Mouse (Mus musculus) megakaryocyte, embryonic 14.5 days (primary cell): ENCODE measurements at regions not wholly inside any gene's neighbourhood (a gene's known extent, or its start where the extent isn't known, plus 50 kb on each side); places are given as distances from the start of the nearest gene placed in this dataset.

Source experiments
- FLI1 ChIP-seq: IDR thresholded peaks from 2 replicates; pipeline ENCODE4 v1.6.1; 2012; ENCODE audit warnings: low read length, inconsistent platforms, mixed read lengths
- GATA1 ChIP-seq: IDR thresholded peaks from 3 replicates; pipeline ENCODE4 v1.6.1; 2012; ENCODE audit warnings: mixed read lengths, low read length, inconsistent platforms, borderline replicate concordance

DNA sequence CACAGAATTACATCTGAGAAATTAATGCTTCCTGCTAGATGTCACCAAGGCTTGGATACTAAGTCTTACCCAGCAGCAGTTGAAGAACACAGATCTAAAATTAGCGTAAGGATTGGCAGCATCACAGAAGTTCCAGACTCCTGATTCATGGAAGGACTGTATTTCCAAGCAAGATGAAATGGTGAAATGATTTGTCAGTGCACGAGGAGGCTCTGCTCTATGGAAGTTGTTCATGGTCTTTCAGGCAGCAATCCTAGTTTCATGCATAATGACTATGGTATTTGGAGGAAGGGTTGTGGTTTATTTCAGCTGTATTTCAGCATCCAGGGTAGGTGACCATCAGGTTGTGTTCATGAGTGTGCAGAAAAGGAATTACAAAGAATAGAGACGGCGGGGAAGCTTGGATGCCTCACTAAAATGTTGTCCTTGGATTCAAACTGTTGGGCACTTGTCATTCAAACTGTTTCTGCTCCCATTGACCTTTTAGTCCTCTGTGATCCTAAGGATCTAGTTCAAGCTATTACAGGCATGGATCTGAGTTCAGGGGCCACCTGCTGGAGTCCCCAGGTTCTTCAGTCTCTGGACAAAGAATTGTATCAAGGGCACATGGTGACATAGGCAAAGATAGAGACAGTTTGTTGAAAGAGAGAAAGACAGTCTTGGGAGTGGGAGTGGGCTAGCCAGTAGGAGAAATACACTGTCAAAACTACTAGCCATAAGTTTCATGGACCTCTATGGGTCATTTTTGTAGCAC lies 1411.6 kb upstream of the A1bg start:
- no peak for TF ChIP-seq FLI1
- TF ChIP-seq GATA1 = no peak
